Mouse (Mus musculus): Measurements from ENCODE around the gene Cuedc1.

Gene Cuedc1

GRCm38 (mm10) chr11:88241468-88242301 lies 143.8 kb downstream of the Cuedc1 start:
- DNase-seq: peak; percentile 31
